Comparison of ENCODE assay signal across 10 mouse cellular contexts in genomic region chr2:9896097-9896770, GRCm38 (mm10). TPM values are rescaled to one million over a fixed set of nuclear protein-coding genes. Genes with fewer than 3 reads are reported as not detected.
DNase-seq lines count a peak whose midpoint lies in the region; ATAC-seq and TF ChIP-seq lines count a peak whose summit lies in the region.
"Had no signal": no experiment of that assay in that cellular context is flagged by ENCODE, and none has a peak within 500 bp of the region (broad histone marks: within the 10 kb centered on the region; RNA-seq: fewer than 3 reads in every experiment).

No protein-coding gene starts in this region.

- H3K27me3 ChIP-seq in lung, embryonic 15.5 days, result peaks cover 81% of the 10 kb centered on the region
- H3K27me3 ChIP-seq in forebrain, embryonic 12.5 days, result peaks cover 90% of the 10 kb centered on the region
- H3K27me3 ChIP-seq in liver, embryonic 14.5 days (ENCODE audit: control insufficient read depth, insufficient read depth, low read length), result peaks cover 59% of the 10 kb centered on the region
- H3K27me3 ChIP-seq in stomach, embryonic 16.5 days (ENCODE audit: control insufficient read depth, insufficient read depth, low read length), result peaks cover 72% of the 10 kb centered on the region

- no peak for DNase-seq in lung, adult 2 months
- no peak for DNase-seq in liver, embryonic 14.5 days (ENCODE audit: low read depth in 3 of 3, low spot score in 3 of 3)
- DNase-seq in adrenal gland, postnatal 4 days (ENCODE audit: low spot score in 2 of 2), result no peak
- DNase-seq in kidney, adult 9 months, result no peak
- no peak for DNase-seq in urinary bladder, postnatal 25 days (ENCODE audit: low spot score)

- H3K4me3 ChIP-seq in lung, embryonic 15.5 days, result no peak overlapping the region
- H3K4me3 ChIP-seq in lung, adult 2 months (replicated peaks; ENCODE audit: extremely low read depth, low read depth, low read length), result no peak overlapping the region
- peak overlapping the region; percentile 16; the same call in 1 of the 2 replicates for H3K4me3 ChIP-seq in forebrain, embryonic 12.5 days (replicated peaks)
- H3K4me3 ChIP-seq in liver, embryonic 14.5 days (ENCODE audit: insufficient read depth in 1 of 2, low read depth in 2 of 2, low read length in 2 of 2), result no peak overlapping the region
- peak overlapping the region; percentile 5; the same call in 1 of the 2 replicates for H3K4me3 ChIP-seq in stomach, embryonic 16.5 days (replicated peaks; ENCODE audit: low read length)

- H3K27ac ChIP-seq in lung, embryonic 15.5 days, result no peak overlapping the region
- H3K27ac ChIP-seq in forebrain, embryonic 12.5 days, result no peak overlapping the region
- no peak overlapping the region for H3K27ac ChIP-seq in liver, embryonic 14.5 days
- no peak overlapping the region for H3K27ac ChIP-seq in stomach, embryonic 16.5 days (ENCODE audit: low read length)

- no peak for TF ChIP-seq EP300 in liver, embryonic 14.5 days (IDR thresholded peaks at IDR 0.05; ENCODE audit: low read depth)

- TF ChIP-seq CTCF in lung, adult 2 months (IDR thresholded peaks at IDR 0.05; ENCODE audit: insufficient read depth, low read length), result no peak
- no peak for TF ChIP-seq CTCF in liver, embryonic 14.5 days (IDR thresholded peaks at IDR 0.05; ENCODE audit: low read depth)

- H3K4me1 ChIP-seq in lung, embryonic 15.5 days, result no peaks in the 10 kb centered on the region
- no peaks in the 10 kb centered on the region for H3K4me1 ChIP-seq in lung, adult 2 months (ENCODE audit: control insufficient read depth, insufficient read depth, low read length)
- peaks cover 30% of the 10 kb centered on the region for H3K4me1 ChIP-seq in forebrain, embryonic 12.5 days
- H3K4me1 ChIP-seq in liver, embryonic 14.5 days (replicated peaks; ENCODE audit: control insufficient read depth in 2 of 2, insufficient read depth in 2 of 2, low read length in 1 of 2), result no peaks in the 10 kb centered on the region
- no peaks in the 10 kb centered on the region for H3K4me1 ChIP-seq in stomach, embryonic 16.5 days (ENCODE audit: control insufficient read depth, insufficient read depth, low read length)

- 1% methylated on average over 22 of the region's 22 CpGs for WGBS in lung, embryonic 15.5 days
- 6% methylated on average over 22 of the region's 22 CpGs for WGBS in lung, adult 2 months
- WGBS in forebrain, embryonic 12.5 days, result 1% methylated on average over 22 of the region's 22 CpGs
- WGBS in liver, embryonic 14.5 days (ENCODE audit: insufficient replicate concordance), result 5% methylated on average over 22 of the region's 22 CpGs
- WGBS in stomach, embryonic 16.5 days, result 2% methylated on average over 22 of the region's 22 CpGs

- peak overlapping the region; percentile 13; the same call in 1 of the 2 replicates for H3K4me2 ChIP-seq in lung, embryonic 15.5 days
- peak overlapping the region; percentile 15; the same call in 1 of the 2 replicates for H3K4me2 ChIP-seq in forebrain, embryonic 12.5 days
- peak overlapping the region; percentile 4; the same call in 1 of the 2 replicates for H3K4me2 ChIP-seq in liver, embryonic 14.5 days (ENCODE audit: low read depth)
- H3K4me2 ChIP-seq in stomach, embryonic 16.5 days (ENCODE audit: low read depth, low read length), result no peak overlapping the region

- no peak for TF ChIP-seq POLR2A in lung, adult 2 months (IDR thresholded peaks at IDR 0.05; ENCODE audit: borderline replicate concordance, extremely low read depth, low read depth, low read length)

- H3K9ac ChIP-seq in lung, embryonic 15.5 days, result no peak overlapping the region
- no peak overlapping the region for H3K9ac ChIP-seq in forebrain, embryonic 12.5 days
- H3K9ac ChIP-seq in liver, embryonic 14.5 days (replicated peaks), result no peak overlapping the region
- H3K9ac ChIP-seq in stomach, embryonic 16.5 days (ENCODE audit: low read length), result no peak overlapping the region

- no peaks in the 10 kb centered on the region for H3K9me3 ChIP-seq in lung, embryonic 15.5 days
- no peaks in the 10 kb centered on the region for H3K9me3 ChIP-seq in forebrain, embryonic 12.5 days
- no peaks in the 10 kb centered on the region for H3K9me3 ChIP-seq in liver, embryonic 14.5 days (ENCODE audit: control insufficient read depth, low read length)
- no peaks in the 10 kb centered on the region for H3K9me3 ChIP-seq in stomach, embryonic 16.5 days (replicated peaks; ENCODE audit: control insufficient read depth, low read length)

- H3K36me3 ChIP-seq in lung, embryonic 15.5 days, result no peaks in the 10 kb centered on the region
- no peaks in the 10 kb centered on the region for H3K36me3 ChIP-seq in forebrain, embryonic 12.5 days (replicated peaks)
- no peaks in the 10 kb centered on the region for H3K36me3 ChIP-seq in liver, embryonic 14.5 days (replicated peaks; ENCODE audit: control insufficient read depth, insufficient read depth, low read depth)
- H3K36me3 ChIP-seq in stomach, embryonic 16.5 days (ENCODE audit: control insufficient read depth, insufficient read depth, low read length), result no peaks in the 10 kb centered on the region

- no peak for ATAC-seq in lung, embryonic 15.5 days (ENCODE audit: borderline replicate concordance, extremely low read depth, low FRiP score, low TSS enrichment)
- ATAC-seq in forebrain, embryonic 12.5 days (ENCODE audit: low FRiP score), result no peak
- no peak for ATAC-seq in liver, embryonic 14.5 days (ENCODE audit: insufficient read depth)
- ATAC-seq in stomach, embryonic 16.5 days (ENCODE audit: insufficient read depth, low FRiP score), result no peak
- ATAC-seq: inflammation-experienced regulatory T-cells, adult 6 months had no signal

RNA-seq across cellular contexts. Expression of gene Gata3, which starts 6.4 kb away (rescaled TPM):
- 3.2 and 5.7 TPM in 2 replicates for polyA plus RNA-seq in lung, embryonic 15.5 days (2015; fragmentation: Nextera tagmentation; extraction: Ambion mirVana)
- polyA plus RNA-seq in lung, adult 2 months (2012; rRNA removed), result 12.3 and 13.9 TPM in 2 replicates
- polyA plus RNA-seq in forebrain, embryonic 12.5 days (2016; fragmentation: Nextera tagmentation; extraction: Ambion mirVana), result 3.2 and 10.9 TPM in 2 replicates
- polyA plus RNA-seq in liver, embryonic 14.5 days (2012; rRNA removed), result 0.16 and 0.30 TPM in 2 replicates
- 0.38 and 0.63 TPM in 2 replicates for polyA plus RNA-seq in liver, embryonic 14.5 days (2014; fragmentation: Nextera tagmentation; extraction: Ambion mirVana)
- 3.2 and 3.6 TPM in 2 replicates for polyA plus RNA-seq in stomach, embryonic 16.5 days (2015; fragmentation: Nextera tagmentation; extraction: Ambion mirVana)
- 10 to 100 TPM; 28.0 to 37.3 TPM for total RNA-seq in adrenal gland, postnatal 4 days (2021)

RNA-seq across cellular contexts. Expression of gene 9230102O04Rik, which starts 6.9 kb away (rescaled TPM):
- polyA plus RNA-seq in lung, embryonic 15.5 days (2015; fragmentation: Nextera tagmentation; extraction: Ambion mirVana), result not detected in 2 replicates
- not detected in 2 replicates for polyA plus RNA-seq in lung, adult 2 months (2012; rRNA removed)
- polyA plus RNA-seq in forebrain, embryonic 12.5 days (2016; fragmentation: Nextera tagmentation; extraction: Ambion mirVana), result 0.50 TPM in 1 of 2 replicates, not detected in the other
- polyA plus RNA-seq in liver, embryonic 14.5 days (2012; rRNA removed), result not detected in 2 replicates
- not detected in 2 replicates for polyA plus RNA-seq in liver, embryonic 14.5 days (2014; fragmentation: Nextera tagmentation; extraction: Ambion mirVana)
- polyA plus RNA-seq in stomach, embryonic 16.5 days (2015; fragmentation: Nextera tagmentation; extraction: Ambion mirVana), result not detected in 2 replicates
- total RNA-seq in adrenal gland, postnatal 4 days (2021), result 1 to 10 TPM in 1 of 2 experiments, under 1 TPM in 1; 0.87 to 2.3 TPM
- total RNA-seq: common myeloid progenitor, adult 5-6 weeks had no signal

RNA-seq across cellular contexts. Expression of gene 4930412O13Rik, which starts 15.2 kb away (rescaled TPM):
- not detected in 2 replicates for polyA plus RNA-seq in lung, embryonic 15.5 days (2015; fragmentation: Nextera tagmentation; extraction: Ambion mirVana)
- not detected in 2 replicates for polyA plus RNA-seq in lung, adult 2 months (2012; rRNA removed)
- polyA plus RNA-seq in forebrain, embryonic 12.5 days (2016; fragmentation: Nextera tagmentation; extraction: Ambion mirVana), result 0.45 TPM in 1 of 2 replicates, not detected in the other
- polyA plus RNA-seq in liver, embryonic 14.5 days (2012; rRNA removed), result not detected in 2 replicates
- not detected in 2 replicates for polyA plus RNA-seq in liver, embryonic 14.5 days (2014; fragmentation: Nextera tagmentation; extraction: Ambion mirVana)
- not detected in 2 replicates for polyA plus RNA-seq in stomach, embryonic 16.5 days (2015; fragmentation: Nextera tagmentation; extraction: Ambion mirVana)
- total RNA-seq in adrenal gland, postnatal 4 days (2021), result 1 to 10 TPM; 4.4 to 6.5 TPM
- total RNA-seq: common myeloid progenitor, adult 5-6 weeks had no signal
- polyA plus RNA-seq: inflammation-experienced regulatory T-cells, adult 6 months had no signal

Comparison
In these comparisons a context has a peak if more than half of its experiments do, and no peak if none do; other contexts are left out.
1. H3K4me3 ChIP-seq: peak in forebrain, embryonic 12.5 days (single experiment) and stomach, embryonic 16.5 days (single experiment); none in lung, embryonic 15.5 days (single experiment), lung, adult 2 months (single experiment) and liver, embryonic 14.5 days (0 of 2).